Mouse (Mus musculus) ovary, adult 2 months (tissue): ENCODE results near the gene Nsg1. TPM values are rescaled to one million over a fixed set of nuclear protein-coding genes. Genes with fewer than 3 reads are reported as not detected.

Experiments used
- polyA plus RNA-seq: library from polyadenylated mRNA; depleted of rRNA; stranded (reverse); fragments of >200 nt; gene quantifications from 2 replicates; pipeline ENCODE4 v1.2.3, GENCODE M21; 2012; rRNA removed

The Nsg1 gene
- polyA plus RNA-seq, result 29.7 and 30.0 TPM in 2 replicates

DNA sequence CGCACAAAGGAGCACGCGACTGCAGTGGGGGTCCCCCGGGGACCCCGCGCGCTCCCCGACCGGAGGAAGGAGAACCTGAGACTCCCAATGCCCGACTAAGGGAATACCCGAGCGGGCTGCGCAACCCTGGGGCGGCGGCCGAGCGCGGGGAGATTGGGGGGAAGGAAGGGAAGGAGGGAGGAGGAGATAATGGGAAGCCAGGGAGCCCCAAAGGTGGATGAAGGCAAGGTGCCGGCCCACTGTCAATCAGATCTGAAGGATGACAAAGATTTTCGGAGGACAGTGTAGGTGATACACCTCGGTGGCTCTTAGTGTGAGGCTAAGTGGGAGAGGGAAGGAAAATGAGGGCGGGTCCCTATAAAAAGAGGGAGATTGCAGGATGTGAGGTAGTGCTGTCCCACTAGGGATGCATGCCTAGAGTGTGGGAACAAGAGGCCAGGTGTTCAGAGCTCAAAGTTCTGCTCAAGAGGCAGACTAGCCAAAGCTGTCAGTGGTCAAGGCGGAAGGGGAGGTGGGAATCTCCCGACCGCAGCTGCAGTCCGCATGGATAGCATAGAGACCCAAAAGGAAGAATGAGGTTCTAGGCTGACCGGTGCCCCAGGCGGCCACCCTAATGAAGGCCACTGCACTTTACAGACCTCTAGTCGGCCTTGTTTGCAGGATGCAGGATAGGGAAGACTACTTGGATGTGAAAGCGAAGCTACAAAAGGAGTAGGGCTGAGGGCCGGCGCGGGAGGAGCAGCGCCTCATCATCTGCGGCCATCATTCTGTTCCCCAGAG is at the start of gene Nsg1:
Nsg1 (minus strand) TSS at position 274 of the 780 bp plus-strand sequence.

Other genes starting within 250 kb of the Nsg1 start
- gene Stx18, start 121.2 kb downstream of the Nsg1 start, polyA plus RNA-seq, result 24.2 and 26.4 TPM in 2 replicates
- gene Zbtb49, start 60.5 kb upstream of the Nsg1 start, polyA plus RNA-seq, result 22.6 and 23.1 TPM in 2 replicates
- 1.9 and 3.1 TPM in 2 replicates for gene Lyar, start 60.6 kb upstream of the Nsg1 start, polyA plus RNA-seq
- gene Tmem128, start 100.3 kb upstream of the Nsg1 start, polyA plus RNA-seq, result 17.5 and 21.0 TPM in 2 replicates
- gene Otop1, start 116.1 kb upstream of the Nsg1 start, polyA plus RNA-seq, result 0.29 and 0.94 TPM in 2 replicates
- gene Drd5, start 159.5 kb upstream of the Nsg1 start, polyA plus RNA-seq, result not detected in 2 replicates